Comparison of ENCODE assay signal across 11 mouse cellular contexts in genomic region chr12:71346071-71346470, GRCm38 (mm10). TPM values are rescaled to one million over a fixed set of nuclear protein-coding genes. Genes with fewer than 3 reads are reported as not detected.
DNase-seq lines count a peak whose midpoint lies in the region; ATAC-seq and TF ChIP-seq lines count a peak whose summit lies in the region.
"Had no signal": no experiment of that assay in that cellular context is flagged by ENCODE, and none has a peak within 500 bp of the region (broad histone marks: within the 10 kb centered on the region; RNA-seq: fewer than 3 reads in every experiment).

No protein-coding gene starts in this region.

- TF ChIP-seq EP300 in stomach, postnatal 0 days (optimal IDR thresholded peaks at IDR 0.05), result no peak

- peaks cover 17% of the 10 kb centered on the region for H3K4me1 ChIP-seq in lung, embryonic 14.5 days (ENCODE audit: insufficient read depth)
- peaks cover 23% of the 10 kb centered on the region; the same call in 1 of the 2 replicates for H3K4me1 ChIP-seq in intestine, embryonic 14.5 days (replicated peaks; ENCODE audit: control insufficient read depth, insufficient read depth, low read length)
- no peaks in the 10 kb centered on the region for H3K4me1 ChIP-seq in stomach, postnatal 0 days (replicated peaks; ENCODE audit: control insufficient read depth, insufficient read depth)

- peak overlapping the region; percentile 81 for H3K27ac ChIP-seq in lung, embryonic 14.5 days (ENCODE audit: low read depth)
- peak overlapping the region; percentile 63 for H3K27ac ChIP-seq in intestine, embryonic 14.5 days (ENCODE audit: low read depth)
- no peak overlapping the region; the same call in 1 of the 2 replicates for H3K27ac ChIP-seq in stomach, postnatal 0 days (replicated peaks)
- H3K27ac ChIP-seq: embryonic facial prominence, embryonic 15.5 days had no signal

- 0 out of 2 replicates have a peak, but pooled peaks have one; percentile 19 for ATAC-seq in lung, embryonic 14.5 days (ENCODE audit: insufficient read depth)
- no peak for ATAC-seq in intestine, embryonic 14.5 days (replicated peaks; ENCODE audit: low FRiP score, low TSS enrichment, low read depth)
- ATAC-seq in stomach, postnatal 0 days (ENCODE audit: low FRiP score, low TSS enrichment), result no peak
- ATAC-seq in inflammation-experienced regulatory T-cells, adult 6 months, result no peak
- ATAC-seq: forebrain, postnatal 0 days had no signal

- 11% methylated on average over 5 of the region's 5 CpGs for WGBS in lung, embryonic 14.5 days
- WGBS in intestine, embryonic 14.5 days, result 21% methylated on average over 5 of the region's 5 CpGs
- WGBS in stomach, postnatal 0 days, result 26% methylated on average over 5 of the region's 5 CpGs

- no peaks in the 10 kb centered on the region for H3K9me3 ChIP-seq in lung, embryonic 14.5 days (ENCODE audit: low read depth, low read length)
- H3K9me3 ChIP-seq in intestine, embryonic 14.5 days (ENCODE audit: control insufficient read depth, low read length), result no peaks in the 10 kb centered on the region
- H3K9me3 ChIP-seq in stomach, postnatal 0 days (ENCODE audit: control insufficient read depth, low read length), result no peaks in the 10 kb centered on the region
- H3K9me3 ChIP-seq: embryonic facial prominence, embryonic 15.5 days had no signal

- no peak overlapping the region for H3K9ac ChIP-seq in lung, embryonic 14.5 days
- no peak overlapping the region for H3K9ac ChIP-seq in intestine, embryonic 14.5 days (ENCODE audit: low read length)
- H3K9ac ChIP-seq in stomach, postnatal 0 days (ENCODE audit: low read length), result no peak overlapping the region
- H3K9ac ChIP-seq: embryonic facial prominence, embryonic 15.5 days; forebrain, postnatal 0 days had no signal

- DNase-seq in lung, embryonic 14.5 days, result peak; percentile 70
- DNase-seq in lung, adult 18-20 months, result no peak
- no peak for DNase-seq in intestine, embryonic 14.5 days (ENCODE audit: low spot score)
- DNase-seq in kidney, postnatal 14 days, result peak; percentile 43
- DNase-seq in stomach, postnatal 0 days (ENCODE audit: low spot score), result no peak
- DNase-seq in spleen, postnatal 4 days (ENCODE audit: low spot score in 2 of 2), result no peak
- DNase-seq: cerebellum, adult 8-10 months; forebrain, postnatal 0 days; thymus, postnatal 25 days had no signal

- no peaks in the 10 kb centered on the region for H3K36me3 ChIP-seq in lung, embryonic 14.5 days (ENCODE audit: insufficient read depth)
- no peaks in the 10 kb centered on the region for H3K36me3 ChIP-seq in intestine, embryonic 14.5 days (ENCODE audit: control insufficient read depth, insufficient read depth, low read length)
- H3K36me3 ChIP-seq in stomach, postnatal 0 days (ENCODE audit: control insufficient read depth, insufficient read depth, low read length), result no peaks in the 10 kb centered on the region
- H3K36me3 ChIP-seq: embryonic facial prominence, embryonic 15.5 days had no signal

- peak overlapping the region; percentile 18 for H3K4me2 ChIP-seq in lung, embryonic 14.5 days
- H3K4me2 ChIP-seq in intestine, embryonic 14.5 days (ENCODE audit: low read length), result peak overlapping the region; percentile 20
- peak overlapping the region; percentile 37 for H3K4me2 ChIP-seq in stomach, postnatal 0 days (replicated peaks; ENCODE audit: low read depth)

- TF ChIP-seq CTCF in lung, embryonic 14.5 days (IDR thresholded peaks at IDR 0.05; ENCODE audit: low read depth), result no peak
- no peak for TF ChIP-seq CTCF in stomach, postnatal 0 days (IDR thresholded peaks at IDR 0.05; ENCODE audit: low read depth)

- H3K27me3 ChIP-seq in lung, embryonic 14.5 days (ENCODE audit: insufficient read depth, low read length), result no peaks in the 10 kb centered on the region
- H3K27me3 ChIP-seq in intestine, embryonic 14.5 days (replicated peaks; ENCODE audit: control insufficient read depth, insufficient read depth, low read length), result no peaks in the 10 kb centered on the region
- H3K27me3 ChIP-seq in stomach, postnatal 0 days (ENCODE audit: control insufficient read depth, insufficient read depth, low read length), result no peaks in the 10 kb centered on the region
- H3K27me3 ChIP-seq: embryonic facial prominence, embryonic 15.5 days had no signal

- no peak overlapping the region for H3K4me3 ChIP-seq in lung, embryonic 14.5 days (ENCODE audit: low read depth, low read length)
- H3K4me3 ChIP-seq in intestine, embryonic 14.5 days (ENCODE audit: low read depth, low read length), result no peak overlapping the region
- H3K4me3 ChIP-seq in stomach, postnatal 0 days (ENCODE audit: low read depth, low read length), result no peak overlapping the region
- H3K4me3 ChIP-seq: embryonic facial prominence, embryonic 15.5 days had no signal

RNA-seq across cellular contexts. Expression of gene Dact1, which starts 36.4 kb away (rescaled TPM):
- polyA plus RNA-seq in lung, embryonic 14.5 days (2014; fragmentation: Nextera tagmentation; extraction: Ambion mirVana), result 9.0 and 10.4 TPM in 2 replicates
- 15.1 and 16.0 TPM in 2 replicates for polyA plus RNA-seq in intestine, embryonic 14.5 days (2014; fragmentation: Nextera tagmentation; extraction: Ambion mirVana)
- polyA plus RNA-seq in stomach, postnatal 0 days (2015; fragmentation: Nextera tagmentation; extraction: Ambion mirVana), result 5.1 and 5.9 TPM in 2 replicates
- polyA plus RNA-seq in inflammation-experienced regulatory T-cells, adult 6 months (2017; shearing (Covaris generic)), result not detected

Comparison
In these comparisons a context has a peak if more than half of its experiments do, and no peak if none do; other contexts are left out.
1. DNase-seq: peak in lung, embryonic 14.5 days (single experiment) and kidney, postnatal 14 days (single experiment); none in lung, adult 18-20 months (0 of 2), intestine, embryonic 14.5 days (single experiment), stomach, postnatal 0 days (single experiment) and spleen, postnatal 4 days (0 of 2).
2. Peak in every context shown above with its lines, with median percentiles within 50 percentile points of each other: H3K4me2 ChIP-seq.